Mouse (Mus musculus): ENCODE measurements at regions not wholly inside any gene's neighbourhood (a gene's known extent, or its start where the extent isn't known, plus 50 kb on each side); places are given as distances from the start of the nearest gene placed in this dataset.

DNA sequence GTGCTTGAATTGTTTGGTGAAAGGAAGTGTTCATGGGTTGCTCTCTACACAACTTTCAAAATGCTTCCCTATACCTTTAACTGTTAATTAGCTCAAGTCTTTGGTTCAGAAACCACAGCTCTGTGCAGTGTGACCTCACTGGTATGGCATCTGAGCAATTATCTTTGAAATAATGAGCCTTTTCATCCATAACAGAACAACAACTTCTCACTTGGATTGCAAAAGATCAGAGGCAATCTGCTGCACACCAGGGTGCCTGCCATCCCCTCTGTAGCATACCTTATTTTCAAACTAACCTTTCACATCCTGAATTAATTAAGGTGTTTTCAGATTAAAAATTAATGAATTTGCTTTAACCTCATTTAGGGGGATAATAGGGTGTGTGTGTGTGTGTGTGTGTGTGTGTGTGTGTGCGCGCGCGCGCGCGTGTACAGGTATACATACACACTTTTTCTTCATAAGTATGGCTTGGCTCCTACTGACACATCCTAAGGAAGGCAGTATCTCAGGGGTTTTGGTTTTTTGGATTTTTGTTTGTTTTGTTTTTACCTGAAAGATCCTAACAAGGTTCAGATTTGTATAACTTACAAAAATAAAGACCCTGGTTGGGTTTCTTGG lies 493.8 kb downstream of the Rapgef2 start:
- H3K27ac ChIP-seq (ENCODE audit: insufficient read depth, low read depth, low read length): no peak overlapping the region
- no peak overlapping the region for H3K4me3 ChIP-seq (ENCODE audit: insufficient read depth, low read depth, low read length)
- no peaks in the 10 kb centered on the region for H3K36me3 ChIP-seq (ENCODE audit: control insufficient read depth, insufficient read depth, low read length)
- no peak for DNase-seq
- no peak for TF ChIP-seq POLR2A (IDR thresholded peaks at IDR 0.05; ENCODE audit: low read depth, low read length)
- no peak for TF ChIP-seq CTCF (conservative IDR thresholded peaks at IDR 0.05; ENCODE audit: insufficient read depth, insufficient read length, low read depth, low read length)
- WGBS: 83% methylated on average over 7 of the region's 7 CpGs
- no peaks in the 10 kb centered on the region for H3K27me3 ChIP-seq (replicated peaks; ENCODE audit: control insufficient read depth, insufficient read depth, low read length)
- H3K4me1 ChIP-seq (ENCODE audit: control insufficient read depth, insufficient read depth, low read length): no peaks in the 10 kb centered on the region

DNA sequence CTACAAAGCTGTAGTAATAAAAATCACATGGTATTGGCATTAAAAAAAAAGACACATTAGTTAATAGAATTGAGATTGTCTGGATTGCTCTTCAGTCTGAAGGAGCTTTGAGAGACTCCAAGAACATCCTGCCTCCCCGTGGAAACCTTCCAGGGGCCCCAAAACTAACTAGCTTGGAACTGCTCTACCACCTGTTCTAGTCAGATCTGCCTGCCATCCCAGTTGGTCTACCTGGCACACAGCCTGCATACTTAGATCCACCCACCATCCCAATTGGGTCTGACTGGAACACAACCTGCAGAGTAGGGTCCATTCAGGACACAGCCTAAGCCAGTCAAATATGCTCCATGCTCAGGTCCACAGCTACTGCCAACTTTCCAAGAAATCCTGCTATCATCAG lies 503.6 kb downstream of the Rapgef2 start:
- no peak for DNase-seq
- Histone ChIP-seq H3K27ac (ENCODE audit: insufficient read depth, low read depth, low read length) (no peak overlapping the region), H3K4me1 (ENCODE audit: control insufficient read depth, insufficient read depth, low read length) (no peaks in the 10 kb centered on the region), H3K36me3 (ENCODE audit: control insufficient read depth, insufficient read depth, low read length) (no peaks in the 10 kb centered on the region), H3K27me3 (replicated peaks; ENCODE audit: control insufficient read depth, insufficient read depth, low read length) (no peaks in the 10 kb centered on the region), H3K4me3 (ENCODE audit: insufficient read depth, low read depth, low read length) (no peak overlapping the region)
- TF ChIP-seq CTCF (conservative IDR thresholded peaks at IDR 0.05; ENCODE audit: insufficient read depth, insufficient read length, low read depth, low read length) (no peak), POLR2A (IDR thresholded peaks at IDR 0.05; ENCODE audit: low read depth, low read length) (no peak)
- WGBS: 82% methylated on average over 1 of the region's 1 CpGs

DNA sequence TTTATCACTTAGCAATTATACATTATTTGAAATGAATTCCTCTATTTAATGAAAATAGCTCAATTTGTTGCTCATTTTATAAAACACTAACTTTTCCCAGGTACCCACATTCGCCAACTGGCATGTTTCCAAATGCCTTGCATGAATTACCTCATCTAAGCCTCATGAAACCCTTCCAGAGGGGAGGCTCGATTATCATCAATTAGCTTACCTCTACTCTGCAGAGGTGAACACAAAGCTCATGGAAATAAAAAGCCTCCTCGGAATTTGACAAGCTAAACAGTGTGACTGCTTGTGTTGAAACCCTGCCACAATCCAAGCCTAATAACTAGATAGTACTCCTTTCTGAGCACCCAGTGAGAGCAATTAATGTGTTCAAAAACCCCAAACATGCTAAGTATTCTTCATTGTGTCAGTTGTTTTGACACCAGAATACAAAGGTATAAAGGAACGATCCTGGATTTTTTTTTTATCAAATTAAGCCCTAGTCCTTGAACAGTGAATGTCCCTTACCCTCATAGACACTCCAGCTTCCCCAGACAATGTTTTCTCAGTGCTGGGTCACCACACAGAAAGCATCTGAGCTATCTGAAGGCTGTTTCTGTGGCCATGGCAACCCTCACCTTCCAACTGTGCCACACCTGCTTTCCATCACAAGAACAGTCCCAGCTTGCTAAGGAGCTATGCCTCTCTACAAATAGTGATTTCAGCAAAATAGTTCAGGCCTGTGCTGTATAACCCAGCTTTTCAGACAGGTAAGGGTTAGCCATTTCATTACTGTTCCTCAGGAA lies 530.4 kb downstream of the Rapgef2 start:
- no peak for DNase-seq
- Histone ChIP-seq H3K36me3 (ENCODE audit: control insufficient read depth, insufficient read depth, low read length) (no peaks in the 10 kb centered on the region), H3K27me3 (replicated peaks; ENCODE audit: control insufficient read depth, insufficient read depth, low read length) (no peaks in the 10 kb centered on the region), H3K4me3 (ENCODE audit: insufficient read depth, low read depth, low read length) (no peak overlapping the region), H3K4me1 (ENCODE audit: control insufficient read depth, insufficient read depth, low read length) (no peaks in the 10 kb centered on the region), H3K27ac (ENCODE audit: insufficient read depth, low read depth, low read length) (no peak overlapping the region)
- no peak for TF ChIP-seq POLR2A (IDR thresholded peaks at IDR 0.05; ENCODE audit: low read depth, low read length)
- TF ChIP-seq CTCF (conservative IDR thresholded peaks at IDR 0.05; ENCODE audit: insufficient read depth, insufficient read length, low read depth, low read length): no peak
- WGBS: 32% methylated on average over 4 of the region's 4 CpGs

DNA sequence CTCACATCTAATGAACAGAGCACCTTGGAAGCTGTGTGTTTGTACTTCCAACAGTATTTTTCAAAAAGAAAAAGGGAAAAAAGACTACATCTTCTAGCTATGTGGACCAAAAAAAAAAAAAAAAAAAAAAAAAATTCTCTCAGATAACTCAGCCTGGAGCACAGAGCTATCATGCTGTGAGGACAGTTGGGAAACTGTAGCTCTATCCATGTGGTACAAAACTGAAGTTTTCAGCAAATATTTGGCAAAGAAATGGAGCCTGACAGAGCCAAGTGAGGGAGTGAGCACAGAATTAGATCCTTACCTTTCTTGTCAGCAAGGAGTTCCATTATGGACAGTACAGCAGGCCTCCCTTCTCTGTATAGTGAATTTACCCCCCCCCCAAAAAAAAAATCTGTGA lies 550.2 kb downstream of the Rapgef2 start:
- Histone ChIP-seq H3K4me1 (ENCODE audit: control insufficient read depth, insufficient read depth, low read length) (no peaks in the 10 kb centered on the region), H3K27me3 (replicated peaks; ENCODE audit: control insufficient read depth, insufficient read depth, low read length) (no peaks in the 10 kb centered on the region), H3K27ac (ENCODE audit: insufficient read depth, low read depth, low read length) (no peak overlapping the region), H3K4me3 (ENCODE audit: insufficient read depth, low read depth, low read length) (no peak overlapping the region), H3K36me3 (ENCODE audit: control insufficient read depth, insufficient read depth, low read length) (no peaks in the 10 kb centered on the region)
- no peak for DNase-seq
- no peak for TF ChIP-seq CTCF (conservative IDR thresholded peaks at IDR 0.05; ENCODE audit: insufficient read depth, insufficient read length, low read depth, low read length)
- no peak for TF ChIP-seq POLR2A (IDR thresholded peaks at IDR 0.05; ENCODE audit: low read depth, low read length)

DNA sequence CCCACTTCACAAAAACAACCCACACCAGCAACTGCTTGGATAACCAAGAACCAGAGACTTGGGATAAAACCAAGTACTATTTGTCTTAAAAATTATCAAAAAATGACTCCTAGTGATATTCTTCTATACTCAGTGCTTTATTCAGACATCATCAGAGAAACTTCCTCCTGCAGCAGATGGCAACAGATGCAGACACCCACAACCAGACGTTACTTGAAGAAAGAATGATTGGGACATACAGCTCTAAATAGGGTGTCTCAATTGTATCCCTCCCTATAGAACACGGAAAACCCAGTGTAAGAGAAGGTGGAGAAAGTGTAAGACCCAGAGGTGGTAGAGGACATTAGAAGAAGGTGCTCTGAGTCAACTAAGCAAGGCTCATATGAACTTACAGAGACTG lies 569.6 kb downstream of the Rapgef2 start:
- 77% methylated on average over 2 of the region's 2 CpGs for WGBS
- TF ChIP-seq POLR2A (IDR thresholded peaks at IDR 0.05; ENCODE audit: low read depth, low read length) (no peak), CTCF (conservative IDR thresholded peaks at IDR 0.05; ENCODE audit: insufficient read depth, insufficient read length, low read depth, low read length) (no peak)

DNA sequence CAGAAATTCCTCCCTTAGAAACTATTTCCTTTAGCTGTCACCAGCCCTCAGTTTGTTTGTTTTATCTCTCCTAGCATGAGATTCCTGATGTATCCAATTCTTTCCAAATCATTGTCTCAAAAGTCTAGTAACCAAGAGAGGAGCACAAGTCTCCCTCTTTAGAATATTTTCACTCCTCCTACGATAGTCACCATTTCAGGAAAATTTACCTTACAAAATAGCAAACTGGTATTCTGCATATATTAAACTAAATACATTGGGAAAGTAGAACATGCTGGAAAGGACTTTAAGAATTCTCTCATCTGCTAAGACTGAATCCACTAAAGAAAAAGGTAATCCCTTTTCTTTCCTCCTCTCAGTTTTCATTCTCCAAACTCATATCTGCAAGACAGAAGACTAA lies 578.6 kb downstream of the Rapgef2 start:
- no peaks in the 10 kb centered on the region for H3K27me3 ChIP-seq (replicated peaks; ENCODE audit: control insufficient read depth, insufficient read depth, low read length)
- 35% methylated on average over 1 of the region's 1 CpGs for WGBS
- no peaks in the 10 kb centered on the region for H3K36me3 ChIP-seq (ENCODE audit: control insufficient read depth, insufficient read depth, low read length)
- TF ChIP-seq CTCF (conservative IDR thresholded peaks at IDR 0.05; ENCODE audit: insufficient read depth, insufficient read length, low read depth, low read length) (no peak), POLR2A (IDR thresholded peaks at IDR 0.05; ENCODE audit: low read depth, low read length) (no peak)
- H3K4me1 ChIP-seq (ENCODE audit: control insufficient read depth, insufficient read depth, low read length): no peaks in the 10 kb centered on the region
- no peak for DNase-seq
- H3K4me3 ChIP-seq (ENCODE audit: insufficient read depth, low read depth, low read length): no peak overlapping the region
- no peak overlapping the region for H3K27ac ChIP-seq (ENCODE audit: insufficient read depth, low read depth, low read length)

More for the DNA sequence above, 569.6 kb downstream of the Rapgef2 start:
- no peak for DNase-seq
- H3K4me3 ChIP-seq (ENCODE audit: insufficient read depth, low read depth, low read length): no peak overlapping the region
- no peak overlapping the region for H3K27ac ChIP-seq (ENCODE audit: insufficient read depth, low read depth, low read length)
- H3K27me3 ChIP-seq (replicated peaks; ENCODE audit: control insufficient read depth, insufficient read depth, low read length): no peaks in the 10 kb centered on the region
- H3K4me1 ChIP-seq (ENCODE audit: control insufficient read depth, insufficient read depth, low read length): no peaks in the 10 kb centered on the region
- H3K36me3 ChIP-seq (ENCODE audit: control insufficient read depth, insufficient read depth, low read length): no peaks in the 10 kb centered on the region

DNA sequence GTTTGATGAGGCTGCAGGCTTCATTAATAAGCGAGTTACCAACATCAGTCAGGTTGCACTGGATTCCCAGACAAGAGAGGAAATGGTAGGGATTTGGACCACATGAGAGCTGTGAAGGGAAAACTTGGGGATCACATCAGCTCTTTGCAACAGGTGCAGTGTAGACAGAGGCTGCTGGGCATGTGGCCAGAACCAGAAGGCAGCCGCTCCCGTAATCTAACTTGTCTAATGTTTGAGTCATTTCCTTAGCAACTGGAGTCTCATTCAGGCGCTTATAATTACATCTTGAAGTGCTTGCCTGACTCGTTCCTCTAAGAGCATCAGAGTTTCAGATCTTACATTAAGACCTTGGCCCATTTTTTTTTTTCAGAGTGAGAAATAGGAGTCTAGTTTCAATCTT lies 587.4 kb downstream of the Rapgef2 start:
- DNase-seq: no peak
- Histone ChIP-seq H3K27ac (ENCODE audit: insufficient read depth, low read depth, low read length) (no peak overlapping the region), H3K27me3 (replicated peaks; ENCODE audit: control insufficient read depth, insufficient read depth, low read length) (no peaks in the 10 kb centered on the region), H3K4me3 (ENCODE audit: insufficient read depth, low read depth, low read length) (no peak overlapping the region), H3K4me1 (ENCODE audit: control insufficient read depth, insufficient read depth, low read length) (no peaks in the 10 kb centered on the region), H3K36me3 (ENCODE audit: control insufficient read depth, insufficient read depth, low read length) (no peaks in the 10 kb centered on the region)
- TF ChIP-seq CTCF (conservative IDR thresholded peaks at IDR 0.05; ENCODE audit: insufficient read depth, insufficient read length, low read depth, low read length) (no peak), POLR2A (IDR thresholded peaks at IDR 0.05; ENCODE audit: low read depth, low read length) (no peak)
- 29% methylated on average over 5 of the region's 5 CpGs for WGBS
